In the genomic region with DNA sequence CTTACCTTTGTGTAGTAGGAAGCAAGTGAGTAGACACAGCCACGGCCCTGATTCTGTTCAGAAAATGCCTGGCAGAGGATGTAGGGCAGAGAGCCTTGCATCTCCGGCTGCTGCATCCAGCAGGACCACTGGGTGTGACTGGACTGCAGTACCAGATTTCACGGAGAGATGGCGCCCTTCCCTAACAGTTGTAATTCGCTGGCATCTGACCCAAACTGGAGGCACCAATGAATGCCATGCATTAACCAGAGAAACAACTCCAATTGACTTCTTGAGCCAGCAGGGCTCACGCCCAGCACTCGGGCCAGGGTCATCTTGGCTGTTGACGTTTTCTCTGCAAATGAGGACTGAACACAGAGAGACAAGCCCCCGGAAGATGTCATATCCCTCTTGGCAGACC, we compare ENCODE assay signal across 8 mouse cellular contexts. TPM values are rescaled to one million over a fixed set of nuclear protein-coding genes. Genes with fewer than 3 reads are reported as not detected.
DNase-seq lines count a peak whose midpoint lies in the region; ATAC-seq and TF ChIP-seq lines count a peak whose summit lies in the region.

No protein-coding gene starts in this region.

- peak; percentile 83 for DNase-seq in kidney, adult 11 months
- peak; percentile 89 for DNase-seq in embryo, embryonic 9.5 days (ENCODE audit: extremely low spot score)
- DNase-seq in heart, adult 2 months = peak; percentile 85 to 94
- DNase-seq in kidney, postnatal 10 days = peak; percentile 95
- peak; percentile 53 for DNase-seq in liver, adult 2 months (ENCODE audit: extremely low read depth, low read depth, low spot score)
- peak; percentile 97 for DNase-seq in neural tube, embryonic 10.5 days (ENCODE audit: extremely low spot score, low spot score)

- ATAC-seq in kidney, embryonic 14.5 days (ENCODE audit: low FRiP score, low TSS enrichment) = no peak; the same call in 1 of the 2 replicates
- ATAC-seq in stomach, embryonic 16.5 days (ENCODE audit: insufficient read depth, low FRiP score) = 0 out of 2 replicates have a peak, but pooled peaks have one; percentile 18

- intact Hi-C loops in heart, adult 2 months (cut with DNase I) = loop anchor here (1.0 kb wide), 4 partner anchors 74 to 214 kb away; no protein-coding TSS in a partner anchor

- H3K9ac ChIP-seq in kidney, embryonic 14.5 days (ENCODE audit: low read depth, low read length) = no peak overlapping the region
- H3K9ac ChIP-seq in heart, adult 2 months (ENCODE audit: low read depth, low read length) = no peak overlapping the region
- no peak overlapping the region for H3K9ac ChIP-seq in liver, adult 2 months (ENCODE audit: low read depth, low read length)
- 0 out of 2 replicates have a peak overlapping the region, but pooled peaks have one; percentile 5 for H3K9ac ChIP-seq in stomach, embryonic 16.5 days (ENCODE audit: low read length)

- 6% methylated on average over 9 of the region's 9 CpGs for WGBS in kidney, embryonic 14.5 days
- 3% methylated on average over 9 of the region's 9 CpGs for WGBS in heart, adult 2 months
- WGBS in liver, adult 2 months = 8% methylated on average over 9 of the region's 9 CpGs
- WGBS in stomach, embryonic 16.5 days = 5% methylated on average over 9 of the region's 9 CpGs

- TF ChIP-seq POLR2A in heart, adult 2 months (IDR thresholded peaks at IDR 0.05; ENCODE audit: insufficient read depth, low read depth, low read length) = no peak
- no peak for TF ChIP-seq POLR2A in liver, adult 2 months (IDR thresholded peaks at IDR 0.05; ENCODE audit: extremely low read depth, insufficient read depth, low read length)

- TF ChIP-seq EP300 in heart, adult 2 months (IDR thresholded peaks at IDR 0.05; ENCODE audit: insufficient read depth, low read depth, low read length) = peak; percentile 80; the same call in 1 of the 2 replicates

- H3K27ac ChIP-seq in kidney, embryonic 14.5 days (ENCODE audit: low read depth, low read length) = no peak overlapping the region
- no peak overlapping the region for H3K27ac ChIP-seq in heart, adult 2 months
- no peak overlapping the region for H3K27ac ChIP-seq in liver, adult 2 months (replicated peaks; ENCODE audit: insufficient read depth, low read depth, low read length)
- H3K27ac ChIP-seq in stomach, embryonic 16.5 days (ENCODE audit: low read length) = 0 out of 2 replicates have a peak overlapping the region, but pooled peaks have one; percentile 8

- H3K27me3 ChIP-seq in kidney, embryonic 14.5 days (ENCODE audit: control insufficient read depth, insufficient read depth, low read length) = no peaks in the 10 kb centered on the region; the same call in 1 of the 2 replicates
- 0 out of 2 replicates have a peak, but pooled peaks cover 2% of the 10 kb centered on the region for H3K27me3 ChIP-seq in heart, adult 2 months (ENCODE audit: control insufficient read depth, insufficient read depth, low read length)
- peaks cover 14% of the 10 kb centered on the region for H3K27me3 ChIP-seq in liver, adult 2 months (ENCODE audit: control insufficient read depth, insufficient read depth, low read length)
- H3K27me3 ChIP-seq in stomach, embryonic 16.5 days (ENCODE audit: control insufficient read depth, insufficient read depth, low read length) = no peaks in the 10 kb centered on the region; the same call in 1 of the 2 replicates

- peak; percentile 98 for TF ChIP-seq CTCF in heart, adult 2 months (IDR thresholded peaks at IDR 0.05)
- TF ChIP-seq CTCF in liver, adult 2 months (IDR thresholded peaks at IDR 0.05; ENCODE audit: low read depth, low read length) = peak; percentile 94

- peaks cover 17% of the 10 kb centered on the region for H3K4me1 ChIP-seq in kidney, embryonic 14.5 days (ENCODE audit: control insufficient read depth, insufficient read depth, low read length)
- no peaks in the 10 kb centered on the region; the same call in 1 of the 2 replicates for H3K4me1 ChIP-seq in heart, adult 2 months (ENCODE audit: control insufficient read depth, insufficient read depth, low read length)
- H3K4me1 ChIP-seq in liver, adult 2 months (ENCODE audit: control insufficient read depth, insufficient read depth, low read length) = no peaks in the 10 kb centered on the region
- H3K4me1 ChIP-seq in stomach, embryonic 16.5 days (ENCODE audit: control insufficient read depth, insufficient read depth, low read length) = peaks cover 16% of the 10 kb centered on the region

- no peaks in the 10 kb centered on the region for H3K9me3 ChIP-seq in kidney, embryonic 14.5 days (ENCODE audit: control insufficient read depth, low read length)
- no peaks in the 10 kb centered on the region for H3K9me3 ChIP-seq in stomach, embryonic 16.5 days (replicated peaks; ENCODE audit: control insufficient read depth, low read length)

- no peak overlapping the region for H3K4me3 ChIP-seq in kidney, embryonic 14.5 days (ENCODE audit: low read length)
- no peak overlapping the region for H3K4me3 ChIP-seq in heart, adult 2 months
- no peak overlapping the region for H3K4me3 ChIP-seq in liver, adult 2 months (ENCODE audit: insufficient read depth, low read depth, low read length)
- no peak overlapping the region for H3K4me3 ChIP-seq in stomach, embryonic 16.5 days (replicated peaks; ENCODE audit: low read length)

- H3K36me3 ChIP-seq in kidney, embryonic 14.5 days (ENCODE audit: control insufficient read depth, insufficient read depth, low read length) = no peaks in the 10 kb centered on the region; the same call in 1 of the 2 replicates
- no peaks in the 10 kb centered on the region for H3K36me3 ChIP-seq in heart, adult 2 months (ENCODE audit: control insufficient read depth, insufficient read depth, low read length)
- no peaks in the 10 kb centered on the region for H3K36me3 ChIP-seq in liver, adult 2 months (ENCODE audit: control insufficient read depth, insufficient read depth, low read length)
- no peaks in the 10 kb centered on the region for H3K36me3 ChIP-seq in stomach, embryonic 16.5 days (ENCODE audit: control insufficient read depth, insufficient read depth, low read length)

- no peaks in the 10 kb centered on the region for H3K79me2 ChIP-seq in heart, adult 2 months (replicated peaks; ENCODE audit: control insufficient read depth, insufficient read depth, low read length)
- H3K79me2 ChIP-seq in liver, adult 2 months (ENCODE audit: control insufficient read depth, insufficient read depth, low read length) = no peaks in the 10 kb centered on the region

- no peak overlapping the region for H3K4me2 ChIP-seq in kidney, embryonic 14.5 days (replicated peaks; ENCODE audit: low read depth, low read length)
- peak overlapping the region; percentile 13; the same call in 1 of the 2 replicates for H3K4me2 ChIP-seq in stomach, embryonic 16.5 days (ENCODE audit: low read depth, low read length)

RNA-seq across cellular contexts. Expression of gene Olfm1, which starts 11.4 kb away (rescaled TPM):
- polyA plus RNA-seq in kidney, embryonic 14.5 days (2014; fragmentation: Nextera tagmentation; extraction: Ambion mirVana) = 15.5 and 16.2 TPM in 2 replicates
- 1 to 10 TPM; 9.1 TPM for total RNA-seq in heart, adult 2 months (2021)
- polyA plus RNA-seq in heart, adult 2 months (2012; rRNA removed) = 17.6 and 19.8 TPM in 2 replicates
- 1.5 and 1.7 TPM in 2 replicates for total RNA-seq in liver, adult 2 months (2014; rRNA removed)
- 2.6 and 3.4 TPM in 2 replicates for polyA plus RNA-seq in liver, adult 2 months (2012; rRNA removed)
- polyA plus RNA-seq in stomach, embryonic 16.5 days (2015; fragmentation: Nextera tagmentation; extraction: Ambion mirVana) = 14.8 and 16.2 TPM in 2 replicates
